Mouse (Mus musculus) midbrain, embryonic 13.5 days (tissue): Measurements from ENCODE around the gene Ehmt1. TPM values are rescaled to one million over a fixed set of nuclear protein-coding genes. Genes with fewer than 3 reads are reported as not detected.

Experiments
- microRNA-seq: library from miRNA; unstranded; fragments of <30 nt; microRNA quantifications from one replicate; pipeline ENCODE4, GENCODE M21; 2016
- polyA plus RNA-seq: library from polyadenylated mRNA; unstranded; fragments of >200 nt; fragmentation: Nextera tagmentation; extraction: Ambion mirVana; gene quantifications from 2 replicates; pipeline ENCODE4 v1.2.1, GENCODE M21; 2015

Ehmt1 gene
- polyA plus RNA-seq, 1 experiment from 2014 or later: 139 TPM

Small RNAs within 50 kb of the gene (microRNA-seq; reads per million reads assigned to microRNA genes)
- gene Gm22875: not detected

Other genes starting within 250 kb of the Ehmt1 start
- 8.1 and 8.7 TPM in 2 replicates for gene Cacna1b, start 156.5 kb downstream of the Ehmt1 start, polyA plus RNA-seq
- 19.2 and 19.7 TPM in 2 replicates for gene Arrdc1, start 15.6 kb upstream of the Ehmt1 start, polyA plus RNA-seq
- gene Zmynd19, start 30.2 kb upstream of the Ehmt1 start, polyA plus RNA-seq: 12.3 and 20.4 TPM in 2 replicates
- gene Dph7, start 42.8 kb upstream of the Ehmt1 start, polyA plus RNA-seq: 36.3 and 41.8 TPM in 2 replicates
- gene Mrpl41, start 55.5 kb upstream of the Ehmt1 start, polyA plus RNA-seq: 162 and 172 TPM in 2 replicates
- 3.3 and 4.2 TPM in 2 replicates for gene Pnpla7, start 56.4 kb upstream of the Ehmt1 start, polyA plus RNA-seq
- 110 and 115 TPM in 2 replicates for gene Nsmf, start 134.7 kb upstream of the Ehmt1 start, polyA plus RNA-seq
- not detected in 2 replicates for gene Entpd8, start 160.7 kb upstream of the Ehmt1 start, polyA plus RNA-seq
- 0.16 TPM in 1 of 2 replicates, not detected in the other for gene Noxa1, start 175.5 kb upstream of the Ehmt1 start, polyA plus RNA-seq